Mouse (Mus musculus) heart, postnatal 0 days (tissue): Measurements from ENCODE around the gene Prkcq. TPM values are rescaled to one million over a fixed set of nuclear protein-coding genes. Genes with fewer than 3 reads are reported as not detected.

ENCODE experiments used
- ATAC-seq: fragments of 200-750 bp; cut with Nextera tagmentation; 2 replicates; pipeline ENCODE4 v1.8.0; 2017; ENCODE audit warnings: low read depth, moderate number of reproducible peaks, moderate library complexity; ENCODE audit not compliant: insufficient read depth
- DNase-seq: peaks from one replicate; pipeline ENCODE4 v3.0.0-alpha.2; 2016; ENCODE audit warnings: low spot score
- H3K27ac ChIP-seq: fragments of 300-500 bp; sonication (generic); 2 replicates; pipeline ENCODE4 v1.5.1; 2014; ENCODE audit warnings: low read depth, mild to moderate bottlenecking
- H3K27me3 ChIP-seq: fragments of 300-500 bp; sonication (generic); 2 replicates; pipeline ENCODE4 v1.6.1; 2014; ENCODE audit warnings: low read length, mixed read lengths; ENCODE audit not compliant: control insufficient read depth, insufficient read depth
- H3K36me3 ChIP-seq: fragments of 300-500 bp; sonication (generic); replicated peaks from 2 replicates; pipeline ENCODE4 v1.6.1; 2014; ENCODE audit warnings: low read length, mixed read lengths; ENCODE audit not compliant: control insufficient read depth, insufficient read depth
- H3K4me1 ChIP-seq: fragments of 300-500 bp; sonication (generic); 2 replicates; pipeline ENCODE4 v1.6.1; 2014; ENCODE audit warnings: antibody characterized with exemption; ENCODE audit not compliant: control insufficient read depth, insufficient read depth
- H3K4me2 ChIP-seq: fragments of 300-500 bp; sonication (generic); 2 replicates; pipeline ENCODE4 v1.6.1; 2014; ENCODE audit warnings: low read depth, mild to moderate bottlenecking, low read length, moderate library complexity
- H3K4me3 ChIP-seq: fragments of 300-500 bp; sonication (generic); 2 replicates; pipeline ENCODE4 v1.5.1; 2014; ENCODE audit warnings: low read depth, low read length
- H3K9ac ChIP-seq: fragments of 300-500 bp; sonication (generic); replicated peaks from 2 replicates; pipeline ENCODE4 v1.6.1; 2014; ENCODE audit warnings: low read depth, low read length, mixed read lengths
- H3K9me3 ChIP-seq: fragments of 300-500 bp; sonication (generic); replicated peaks from 2 replicates; pipeline ENCODE4 v1.6.1; 2016; ENCODE audit warnings: low read length; ENCODE audit not compliant: control insufficient read depth
- CTCF ChIP-seq: IDR thresholded peaks from 2 replicates; pipeline ENCODE4 v1.5.1; 2016; ENCODE audit warnings: antibody characterized with exemption, control low read depth, low read depth
- EP300 ChIP-seq: IDR thresholded peaks from 2 replicates; pipeline ENCODE4 v1.6.1; 2016; ENCODE audit warnings: antibody characterized with exemption, low read depth
- WGBS: fragments of 180-500 bp; shearing (Covaris S2); extraction: QIAGEN DNeasy Blood & Tissue Kit; methylation state at CpG from one replicate; pipeline ENCODE4 v1.1.7; 2014; 5-methylcytosine and 5-hydroxymethylcytosine counted together
- polyA plus RNA-seq: library from polyadenylated mRNA; unstranded; fragments of >200 nt; fragmentation: Nextera tagmentation; extraction: Ambion mirVana; gene quantifications from 2 replicates; pipeline ENCODE4 v1.2.1, GENCODE M21; 2015
- total RNA-seq: library from RNA; depleted of rRNA; stranded (reverse); fragments of >200 nt; gene quantifications from 2 replicates; pipeline ENCODE4 v1.2.3, GENCODE M21; 2014; ENCODE audit warnings: low replicate concordance

The Prkcq gene
- total and polyA plus RNA-seq, 2 experiments from 2014 or later, result 0.59 TPM; not detected in 1

DNA sequence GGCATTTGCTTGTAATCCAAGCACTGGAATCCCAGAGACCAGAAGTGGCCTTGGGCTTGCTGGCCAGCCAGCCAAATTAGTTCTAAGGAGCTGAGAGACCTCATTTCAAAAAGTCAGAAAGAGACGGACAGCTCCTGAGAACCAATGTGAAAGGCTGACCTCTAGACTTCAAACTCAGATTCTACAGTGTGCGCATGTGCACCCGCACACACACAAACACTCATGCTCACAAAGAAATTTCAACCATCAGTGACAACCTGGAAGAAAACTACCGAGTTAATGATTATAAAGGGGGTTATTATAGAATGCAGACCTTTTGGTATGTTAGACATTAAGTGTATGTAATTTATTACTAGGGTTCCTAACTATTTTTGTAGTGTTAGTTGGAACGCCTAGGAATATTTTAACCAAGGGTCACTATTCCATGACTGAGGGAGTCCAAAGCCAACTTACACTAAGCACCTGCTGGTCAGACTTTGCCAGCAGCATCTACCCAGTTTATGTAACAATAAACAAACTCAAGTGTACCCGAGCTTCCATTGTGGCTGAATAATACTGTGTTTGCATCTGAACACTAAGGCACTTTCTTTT, 85.4 kb downstream of the Prkcq start:
- TF ChIP-seq EP300 (no peak), CTCF (no peak)

DNA sequence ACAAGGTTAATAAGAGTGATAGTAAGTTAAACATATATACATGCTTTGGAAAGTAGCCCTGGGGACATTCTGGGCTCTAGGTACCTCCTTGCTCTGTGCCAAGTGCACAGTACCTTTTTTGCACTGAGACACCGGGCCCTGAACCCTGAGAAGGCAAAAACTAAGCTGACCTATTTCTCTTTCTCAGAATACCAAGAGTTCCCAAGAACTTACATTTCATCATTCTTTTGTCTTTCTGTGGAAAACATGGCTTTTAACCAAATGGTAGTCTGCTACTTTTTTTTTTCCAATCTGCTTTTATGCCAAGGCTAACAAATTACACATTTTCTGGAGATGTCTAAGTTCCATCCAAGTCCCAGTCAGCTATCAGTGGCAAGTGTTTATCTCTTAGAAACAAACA, 86.3 kb downstream of the Prkcq start:
- ATAC-seq (no peak), DNase-seq (peak; percentile 23)
- Histone ChIP-seq H3K4me3 (no peak overlapping the region), H3K27ac (no peak overlapping the region), H3K27me3 (no peaks in the 10 kb centered on the region), H3K4me1 (no peaks in the 10 kb centered on the region), H3K9ac (no peak overlapping the region), H3K9me3 (no peaks in the 10 kb centered on the region), H3K4me2 (no peak overlapping the region), H3K36me3 (no peaks in the 10 kb centered on the region)
- whole genome bisulfite sequencing, result 62% methylated on average over 1 of the region's 1 CpGs
- no peak for TF ChIP-seq CTCF
- no peak for TF ChIP-seq EP300

More for the DNA sequence above, 85.4 kb downstream of the Prkcq start:
- 73% methylated on average over 6 of the region's 6 CpGs for WGBS
- Histone ChIP-seq H3K27ac (no peak overlapping the region), H3K9ac (no peak overlapping the region), H3K27me3 (no peaks in the 10 kb centered on the region), H3K36me3 (no peaks in the 10 kb centered on the region), H3K9me3 (no peaks in the 10 kb centered on the region), H3K4me1 (no peaks in the 10 kb centered on the region), H3K4me2 (no peak overlapping the region), H3K4me3 (no peak overlapping the region)
- DNase-seq (no peak), ATAC-seq (no peak)

DNA sequence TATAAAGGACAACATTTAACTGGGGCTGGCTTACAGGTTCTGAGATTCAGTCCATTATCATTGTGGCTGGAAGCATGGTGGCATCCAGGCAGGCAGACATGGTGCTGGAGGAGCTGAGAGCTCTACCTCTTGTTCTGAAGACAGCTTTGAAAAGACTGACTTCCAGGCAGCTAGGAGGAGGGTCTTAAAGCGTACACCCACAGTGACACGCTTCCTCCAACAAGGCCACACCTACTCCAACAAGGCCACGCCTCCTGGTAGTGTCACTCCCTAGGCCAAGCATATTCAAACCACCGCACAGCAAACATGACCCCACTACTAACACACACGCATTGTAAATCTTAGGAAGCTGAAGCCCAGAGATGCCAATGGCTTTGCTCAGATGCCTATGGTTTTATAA, 87.5 kb downstream of the Prkcq start:
- H3K27ac ChIP-seq, result no peak overlapping the region
- H3K4me2 ChIP-seq, result no peak overlapping the region
- H3K27me3 ChIP-seq, result no peaks in the 10 kb centered on the region
- H3K4me3 ChIP-seq, result no peak overlapping the region
- no peaks in the 10 kb centered on the region for H3K4me1 ChIP-seq
- 87% methylated on average over 5 of the region's 5 CpGs for WGBS
- ATAC-seq (no peak), DNase-seq (no peak)
- no peaks in the 10 kb centered on the region for H3K9me3 ChIP-seq
- no peak for TF ChIP-seq CTCF
- TF ChIP-seq EP300, result no peak
- H3K36me3 ChIP-seq, result no peaks in the 10 kb centered on the region
- no peak overlapping the region for H3K9ac ChIP-seq

DNA sequence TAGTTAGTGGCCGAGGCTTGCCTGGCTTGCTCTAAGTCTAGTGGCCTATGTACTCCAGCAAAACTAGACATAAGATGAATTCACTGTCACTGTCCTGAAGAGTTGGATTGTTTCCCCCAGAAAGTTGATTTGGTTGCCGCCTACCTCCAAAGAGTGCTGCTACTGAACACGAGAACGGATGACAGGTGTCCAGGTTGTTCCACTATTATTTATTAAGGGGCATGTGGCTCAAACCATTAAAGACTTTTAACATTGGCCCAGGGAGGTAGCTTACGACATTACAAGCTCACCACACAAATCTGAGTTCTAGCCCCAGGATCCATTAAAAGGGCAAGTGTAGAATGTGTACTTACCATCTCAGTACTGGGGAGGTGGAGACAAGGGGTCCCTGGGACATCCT, 92.9 kb downstream of the Prkcq start:
- Histone ChIP-seq H3K4me2 (no peak overlapping the region), H3K9me3 (no peaks in the 10 kb centered on the region), H3K4me3 (no peak overlapping the region), H3K27ac (no peak overlapping the region), H3K36me3 (no peaks in the 10 kb centered on the region), H3K4me1 (no peaks in the 10 kb centered on the region), H3K27me3 (no peaks in the 10 kb centered on the region), H3K9ac (no peak overlapping the region)
- WGBS, result 86% methylated on average over 5 of the region's 5 CpGs
- ATAC-seq, result no peak
- no peak for DNase-seq
- TF ChIP-seq EP300 (no peak), CTCF (no peak)

DNA sequence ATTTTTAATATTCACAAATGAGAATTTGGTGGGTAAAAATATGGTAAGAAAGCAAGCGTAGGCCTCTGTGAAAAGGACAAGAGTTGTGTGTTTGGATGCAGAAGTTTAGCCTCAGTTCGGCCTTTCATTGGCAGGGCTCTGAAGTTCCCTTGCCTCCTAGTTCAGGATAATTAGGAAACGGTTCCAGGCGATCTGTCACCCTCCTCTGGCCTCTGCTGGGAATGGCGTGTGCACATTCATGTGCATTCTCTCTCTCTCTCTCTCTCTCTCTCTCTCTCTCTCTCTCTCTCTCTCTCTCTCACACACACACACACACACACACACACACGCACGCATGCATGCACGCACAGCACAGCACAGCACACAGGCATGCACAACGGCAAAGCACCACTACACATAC, 93.5 kb downstream of the Prkcq start:
- DNase-seq (no peak), ATAC-seq (no peak)
- no peak overlapping the region for H3K4me3 ChIP-seq
- no peaks in the 10 kb centered on the region for H3K9me3 ChIP-seq
- H3K9ac ChIP-seq, result no peak overlapping the region
- no peak overlapping the region for H3K27ac ChIP-seq
- TF ChIP-seq CTCF (no peak), EP300 (no peak)
- H3K27me3 ChIP-seq, result no peaks in the 10 kb centered on the region
- H3K4me2 ChIP-seq, result no peak overlapping the region
- H3K36me3 ChIP-seq, result no peaks in the 10 kb centered on the region
- H3K4me1 ChIP-seq, result no peaks in the 10 kb centered on the region
- WGBS, result 77% methylated on average over 9 of the region's 9 CpGs

DNA sequence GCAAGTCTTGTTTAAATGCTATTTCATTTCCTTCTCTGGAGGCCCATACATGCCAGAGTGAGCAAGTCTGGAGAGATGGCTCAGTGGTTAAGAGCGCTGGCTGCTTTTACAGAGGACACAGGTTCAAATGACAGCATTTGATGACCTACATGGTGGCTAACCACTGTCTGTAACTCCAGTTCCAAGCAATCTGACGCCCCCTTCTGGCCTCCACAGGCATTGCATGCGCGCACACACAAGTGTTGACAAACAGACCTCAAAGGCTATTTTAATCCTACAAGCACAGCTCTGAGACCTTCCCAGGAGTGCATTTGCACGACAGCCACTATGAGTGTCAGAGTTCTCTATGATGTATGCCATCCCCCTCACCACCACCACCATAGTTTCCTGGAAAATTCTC, 94.4 kb downstream of the Prkcq start:
- Histone ChIP-seq H3K27me3 (no peaks in the 10 kb centered on the region), H3K9me3 (no peaks in the 10 kb centered on the region), H3K27ac (no peak overlapping the region), H3K4me1 (no peaks in the 10 kb centered on the region), H3K4me3 (no peak overlapping the region), H3K36me3 (no peaks in the 10 kb centered on the region), H3K9ac (no peak overlapping the region), H3K4me2 (no peak overlapping the region)
- no peak for TF ChIP-seq CTCF
- TF ChIP-seq EP300, result no peak
- WGBS, result 59% methylated on average over 5 of the region's 5 CpGs
- DNase-seq (no peak), ATAC-seq (no peak)
